ENCODE assay signal across 21 mouse cellular contexts in the genomic region with DNA sequence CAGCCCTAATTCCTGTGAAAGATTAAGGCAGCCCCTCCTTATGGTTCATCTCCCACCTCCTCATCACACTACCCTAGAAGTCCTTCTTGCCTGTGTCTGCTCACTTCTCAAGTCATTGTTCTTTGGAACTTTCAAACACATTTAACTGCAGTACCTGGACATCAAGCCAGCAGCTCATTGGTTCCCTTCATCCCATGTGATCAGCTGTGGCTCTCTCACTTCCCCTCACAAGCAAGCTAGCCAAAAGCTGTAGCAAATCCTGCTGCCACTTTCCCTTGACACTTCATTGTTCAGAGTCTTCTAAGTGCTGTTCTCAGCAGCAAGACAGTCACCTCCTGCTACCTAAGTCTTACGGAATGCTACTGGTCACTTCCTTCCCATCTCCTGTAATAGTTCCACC. TPM values are rescaled to one million over a fixed set of nuclear protein-coding genes. Genes with fewer than 3 reads are reported as not detected.
DNase-seq lines count a peak whose midpoint lies in the region; ATAC-seq and TF ChIP-seq lines count a peak whose summit lies in the region.
"Had no signal": no experiment of that assay in that cellular context is flagged by ENCODE, and none has a peak within 500 bp of the region (broad histone marks: within the 10 kb centered on the region; RNA-seq: fewer than 3 reads in every experiment).

No protein-coding gene starts in this region.

- no peak for TF ChIP-seq RAD21 in CH12.LX (IDR thresholded peaks at IDR 0.05; ENCODE audit: low read depth, low read length)

- ATAC-seq in granulocyte monocyte progenitor cell, adult 5-6 weeks (replicated peaks; ENCODE audit: poor library complexity, severe bottlenecking): peak; percentile 46; the same call in 1 of the 2 replicates
- ATAC-seq: forebrain, embryonic 15.5 days; hindbrain, embryonic 16.5 days; inflammation-experienced regulatory T-cells, adult 6 months had no signal

- no peak for TF ChIP-seq POLR2A in CH12.LX (IDR thresholded peaks at IDR 0.05; ENCODE audit: low read depth, low read length)

- H3K4me3 ChIP-seq in CH12.LX (replicated peaks in 1 of 3; ENCODE audit: low read depth in 2 of 3, low read length in 2 of 3, poor library complexity in 1 of 3): no peak overlapping the region
- H3K4me3 ChIP-seq: embryonic facial prominence, embryonic 15.5 days; erythroblast, embryonic 14.5 days; forebrain, embryonic 10.5 days; forebrain, embryonic 15.5 days; heart, embryonic 13.5 days; hindbrain, embryonic 12.5 days had no signal

- H3K79me2 ChIP-seq in CH12.LX (replicated peaks; ENCODE audit: control insufficient read depth, extremely low read depth, insufficient read depth, poor library complexity, severe bottlenecking): no peaks in the 10 kb centered on the region

- no peak for TF ChIP-seq EP300 in CH12.LX (IDR thresholded peaks at IDR 0.05; ENCODE audit: low read length)

- H3K4me1 ChIP-seq in CH12.LX (ENCODE audit: control insufficient read depth in 1 of 2, insufficient read depth in 2 of 2): peaks cover 6 to 31% of the 10 kb centered on the region in 2 experiments; a peak in 3 of 4 replicates
- H3K4me1 ChIP-seq: embryonic facial prominence, embryonic 15.5 days; forebrain, embryonic 10.5 days; forebrain, embryonic 15.5 days; heart, embryonic 13.5 days; hindbrain, embryonic 12.5 days had no signal

- peaks cover 81 to 98% of the 10 kb centered on the region in 2 experiments for H3K36me3 ChIP-seq in CH12.LX (replicated peaks in 1 of 2; ENCODE audit: control insufficient read depth in 1 of 2, insufficient read depth in 1 of 2, low read length in 1 of 2)

- in situ Hi-C loops in CH12.LX (cut with MboI; ENCODE audit: low pct_ligation_motif_present, low pct_unique_long_range_greater_than_20kb, low sequenced_read_pairs): no loop called here

- dilution Hi-C loops in CH12.LX (cut with MboI; ENCODE audit: extremely low pct_ligation_motif_present, extremely low pct_unique_long_range_greater_than_20kb, low sequenced_read_pairs): no loop called here

- H3K27me3 ChIP-seq in CH12.LX (replicated peaks): no peaks in the 10 kb centered on the region
- H3K27me3 ChIP-seq: embryonic facial prominence, embryonic 15.5 days; forebrain, embryonic 15.5 days; heart, embryonic 13.5 days; hindbrain, embryonic 12.5 days had no signal

- no peak overlapping the region for H3K9ac ChIP-seq in CH12.LX (ENCODE audit: insufficient read depth, low read depth)
- H3K9ac ChIP-seq: embryonic facial prominence, embryonic 15.5 days; forebrain, embryonic 15.5 days; heart, embryonic 13.5 days; hindbrain, embryonic 12.5 days had no signal

- H3K9me3 ChIP-seq in CH12.LX (replicated peaks; ENCODE audit: low read length): no peaks in the 10 kb centered on the region
- H3K9me3 ChIP-seq: embryonic facial prominence, embryonic 15.5 days; forebrain, embryonic 10.5 days; forebrain, embryonic 15.5 days; G1E; heart, embryonic 13.5 days; hindbrain, embryonic 12.5 days had no signal

- TF ChIP-seq CTCF in CH12.LX (conservative IDR thresholded peaks at IDR 0.05 in 1 of 2, IDR thresholded peaks at IDR 0.05 in 1 of 2; ENCODE audit: low read depth in 2 of 2, low read length in 2 of 2): no peak

- intact Hi-C loops in heart, postnatal 25 days (cut with DNase I): loop anchor here (10.0 kb wide), 1 partner anchor 220 kb away; the partner anchor contains the start of genes Mpv17l and Pdxdc1

- H3K27ac ChIP-seq in CH12.LX (ENCODE audit: insufficient read depth, low read depth): no peak overlapping the region
- H3K27ac ChIP-seq: embryonic facial prominence, embryonic 15.5 days; forebrain, embryonic 10.5 days; forebrain, embryonic 15.5 days; heart, embryonic 13.5 days; hindbrain, embryonic 12.5 days had no signal

- peak; percentile 88 for DNase-seq in heart, adult 11 months
- no peak for DNase-seq in heart, postnatal 25 days (ENCODE audit: low spot score)
- DNase-seq in lung, postnatal 4 days: peak; percentile 12 to 42
- no peak for DNase-seq in lung, adult 18-20 months
- DNase-seq in CH12.LX (ENCODE audit: extremely low read depth): peak; percentile 71
- no peak for DNase-seq in right cerebral cortex, adult 18-20 months
- no peak for DNase-seq in gastrocnemius, adult 18-20 months (ENCODE audit: low spot score)
- DNase-seq: cerebellum, adult 2 months; cerebellum, postnatal 10 days; gastrocnemius, postnatal 14 days; heart, postnatal 4 days had no signal

- H3K4me2 ChIP-seq in CH12.LX (ENCODE audit: insufficient read depth, low read depth, poor library complexity, severe bottlenecking): no peak overlapping the region
- H3K4me2 ChIP-seq: embryonic facial prominence, embryonic 15.5 days; forebrain, embryonic 15.5 days; heart, embryonic 13.5 days; hindbrain, embryonic 12.5 days had no signal

TF ChIP-seq in CH12.LX, 34 proteins besides CTCF, POLR2A, EP300 and RAD21:
- TF ChIP-seq MYC (IDR thresholded peaks at IDR 0.05; ENCODE audit: low read depth, low read length) (no peak), USF2 (conservative IDR thresholded peaks at IDR 0.05; ENCODE audit: low read depth, low read length) (peak; percentile 63), JUND (conservative IDR thresholded peaks at IDR 0.05; ENCODE audit: low read depth, low read length) (no peak), USF1 (IDR thresholded peaks at IDR 0.05; ENCODE audit: low read depth, low read length) (peak; percentile 72)

RNA-seq across cellular contexts. Expression of gene Nde1, which starts 37.8 kb away (rescaled TPM):
- 10 to 100 TPM; 30.0 TPM for total RNA-seq in heart, postnatal 25 days (2021)
- total RNA-seq in CH12.LX (2012; rRNA removed): 65.0 and 84.8 TPM in 2 replicates
- total RNA-seq in CH12.LX (2014; rRNA removed): 62.1 and 68.6 TPM in 2 replicates
- polyA plus RNA-seq in CH12.LX (2012; ENCODE audit: insufficient read length, low read depth): 104 and 110 TPM in 2 replicates
- 38.7 and 56.9 TPM in 2 replicates for total RNA-seq in granulocyte monocyte progenitor cell, adult 5-6 weeks (2014; fragmentation: Nextera tagmentation)
- total RNA-seq in granulocyte monocyte progenitor cell, adult 5-6 weeks (2017): 60.4 and 67.8 TPM in 2 replicates
- 10 to 100 TPM; 28.6 to 31.3 TPM for total RNA-seq in gastrocnemius, adult 18-20 months (2021)

RNA-seq across cellular contexts. Expression of gene Marf1, which starts 37.9 kb away (rescaled TPM):
- total RNA-seq in heart, postnatal 25 days (2021): 10 to 100 TPM; 29.3 to 34.2 TPM
- total RNA-seq in CH12.LX (2012; rRNA removed) (22.0 and 26.7 TPM in 2 replicates), CH12.LX (2014; rRNA removed) (19.7 and 19.9 TPM in 2 replicates)
- polyA plus RNA-seq in CH12.LX (2012; ENCODE audit: insufficient read length, low read depth): 24.5 and 28.1 TPM in 2 replicates
- 40.0 and 48.2 TPM in 2 replicates for total RNA-seq in granulocyte monocyte progenitor cell, adult 5-6 weeks (2014; fragmentation: Nextera tagmentation)
- 21.6 and 23.6 TPM in 2 replicates for total RNA-seq in granulocyte monocyte progenitor cell, adult 5-6 weeks (2017)
- 10 to 100 TPM; 21.5 to 22.6 TPM for total RNA-seq in gastrocnemius, adult 18-20 months (2021)

Comparison
In these comparisons a context has a peak if more than half of its experiments do, and no peak if none do; other contexts are left out.
1. DNase-seq: peak in heart, adult 11 months (single experiment), lung, postnatal 4 days (2 of 2) and CH12.LX (single experiment); none in heart, postnatal 25 days (single experiment), lung, adult 18-20 months (0 of 2), right cerebral cortex, adult 18-20 months (single experiment) and gastrocnemius, adult 18-20 months (single experiment).